Mouse (Mus musculus) heart, adult 11 months (tissue): ENCODE results near the gene Cyp39a1.
A peak's percentile ranks its signal among the peaks of the same experiment; 100 is the strongest.

ENCODE experiments used
- DNase-seq: peaks from one replicate; pipeline ENCODE4 v3.0.0; 2022

Gene Cyp39a1

GRCm38 (mm10) chr17:43788222-43788621 lies 121.0 kb downstream of the Cyp39a1 start:
- DNase-seq, result peak; percentile 61

DNA sequence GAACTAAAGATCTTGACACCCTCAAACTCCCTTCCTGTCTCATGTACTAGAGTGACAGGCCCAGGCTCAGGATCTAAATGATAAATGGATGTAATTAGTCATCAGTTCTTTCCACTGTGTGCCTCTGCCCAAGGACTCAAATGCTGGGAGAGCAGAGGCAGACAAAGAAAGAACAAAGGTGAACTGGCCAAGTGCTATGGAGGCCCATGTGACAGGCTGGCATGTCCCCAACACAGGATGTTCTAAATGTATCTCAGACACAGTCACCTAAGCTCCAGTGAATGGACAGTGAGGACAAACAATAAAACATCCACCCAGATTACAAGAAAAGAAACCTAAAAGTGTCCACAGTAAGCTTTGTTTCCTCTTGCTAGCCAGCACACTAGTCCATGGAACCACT lies 122.2 kb downstream of the Cyp39a1 start:
- DNase-seq, result peak; percentile 91

DNA sequence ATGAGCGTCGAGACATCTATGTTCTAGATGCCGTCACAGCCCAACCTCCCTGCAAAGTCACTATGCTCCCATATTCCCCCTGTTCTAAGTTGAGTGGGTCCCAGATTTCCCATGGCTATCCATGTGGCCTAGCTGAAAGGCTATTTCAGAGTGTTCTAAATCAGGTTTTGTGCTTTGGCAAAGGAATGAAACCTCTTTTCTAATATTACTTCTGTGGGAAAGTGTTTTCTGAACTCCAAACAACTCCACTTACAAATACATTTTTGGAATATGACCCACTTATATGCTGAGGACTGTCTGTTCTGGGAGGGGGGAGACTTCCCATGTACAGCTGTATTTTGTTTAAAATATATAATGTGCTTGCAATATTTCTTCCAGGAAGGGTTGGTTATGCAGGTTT lies 124.5 kb downstream of the Cyp39a1 start:
- no peak for DNase-seq

- DNase-seq, result peak; percentile 95
Measured at GRCm38 (mm10) chr17:43794731-43795280, 127.6 kb downstream of the Cyp39a1 start.
